Mouse (Mus musculus) forebrain, postnatal 0 days (tissue): ENCODE data around the gene Hrh2. TPM values are rescaled to one million over a fixed set of nuclear protein-coding genes. Genes with fewer than 3 reads are reported as not detected.

ENCODE experiments used
- ATAC-seq: fragments of 200-750 bp; cut with Nextera tagmentation; 2 replicates; pipeline ENCODE4 v1.8.0; 2017; ENCODE audit warnings: mild to moderate bottlenecking, moderate library complexity
- DNase-seq: peaks from one replicate; pipeline ENCODE4 v3.0.0-alpha.2; 2015
- H3K27ac ChIP-seq: fragments of 300-500 bp; sonication (generic); 2 replicates; pipeline ENCODE4 v1.5.1; 2014; ENCODE audit warnings: low read depth, mild to moderate bottlenecking, antibody characterized with exemption, low read length, moderate library complexity, mixed read lengths
- H3K27me3 ChIP-seq: fragments of 300-500 bp; sonication (generic); 2 replicates; pipeline ENCODE4 v1.6.1; 2014; ENCODE audit warnings: mild to moderate bottlenecking, low read length, mixed read lengths; ENCODE audit not compliant: insufficient read depth
- H3K36me3 ChIP-seq: fragments of 300-500 bp; sonication (generic); 2 replicates; pipeline ENCODE4 v1.6.1; 2014; ENCODE audit warnings: mild to moderate bottlenecking, moderate library complexity; ENCODE audit not compliant: insufficient read depth
- H3K4me1 ChIP-seq: fragments of 300-500 bp; sonication (generic); 2 replicates; pipeline ENCODE4 v1.6.1; 2014; ENCODE audit warnings: antibody characterized with exemption; ENCODE audit not compliant: insufficient read depth
- H3K4me2 ChIP-seq: fragments of 300-500 bp; sonication (generic); 2 replicates; pipeline ENCODE4 v1.6.1; 2014; ENCODE audit warnings: low read depth, mild to moderate bottlenecking, moderate library complexity
- H3K4me3 ChIP-seq: fragments of 300-500 bp; sonication (generic); 2 replicates; pipeline ENCODE4 v1.5.1; 2014; ENCODE audit warnings: low read depth, low read length, mixed read lengths
- H3K9ac ChIP-seq: fragments of 300-500 bp; sonication (generic); 2 replicates; pipeline ENCODE4 v1.6.1; 2014; ENCODE audit warnings: mild to moderate bottlenecking
- H3K9me3 ChIP-seq: fragments of 300-500 bp; sonication (generic); 2 replicates; pipeline ENCODE4 v1.6.1; 2016; ENCODE audit warnings: low read length
- CTCF ChIP-seq: sonication (generic); IDR thresholded peaks from 2 replicates; pipeline ENCODE4 v1.5.1; 2016; ENCODE audit warnings: antibody characterized with exemption, control low read depth, low read depth
- WGBS: fragments of 180-500 bp; shearing (Covaris S2); extraction: QIAGEN DNeasy Blood & Tissue Kit; methylation state at CpG from one replicate; pipeline ENCODE4 v1.1.7; 2014; 5-methylcytosine and 5-hydroxymethylcytosine counted together
- polyA plus RNA-seq: library from polyadenylated mRNA; unstranded; fragments of >200 nt; fragmentation: Nextera tagmentation; extraction: Ambion mirVana; gene quantifications from 2 replicates; pipeline ENCODE4 v1.2.1, GENCODE M21; 2015
- total RNA-seq: library from RNA; depleted of rRNA; stranded (reverse); fragments of >200 nt; gene quantifications from 2 replicates; pipeline ENCODE4 v1.2.3, GENCODE M21; 2014

Gene Hrh2
- total and polyA plus RNA-seq, 2 experiments from 2014 or later, result 1.3 to 2.5 TPM

DNA sequence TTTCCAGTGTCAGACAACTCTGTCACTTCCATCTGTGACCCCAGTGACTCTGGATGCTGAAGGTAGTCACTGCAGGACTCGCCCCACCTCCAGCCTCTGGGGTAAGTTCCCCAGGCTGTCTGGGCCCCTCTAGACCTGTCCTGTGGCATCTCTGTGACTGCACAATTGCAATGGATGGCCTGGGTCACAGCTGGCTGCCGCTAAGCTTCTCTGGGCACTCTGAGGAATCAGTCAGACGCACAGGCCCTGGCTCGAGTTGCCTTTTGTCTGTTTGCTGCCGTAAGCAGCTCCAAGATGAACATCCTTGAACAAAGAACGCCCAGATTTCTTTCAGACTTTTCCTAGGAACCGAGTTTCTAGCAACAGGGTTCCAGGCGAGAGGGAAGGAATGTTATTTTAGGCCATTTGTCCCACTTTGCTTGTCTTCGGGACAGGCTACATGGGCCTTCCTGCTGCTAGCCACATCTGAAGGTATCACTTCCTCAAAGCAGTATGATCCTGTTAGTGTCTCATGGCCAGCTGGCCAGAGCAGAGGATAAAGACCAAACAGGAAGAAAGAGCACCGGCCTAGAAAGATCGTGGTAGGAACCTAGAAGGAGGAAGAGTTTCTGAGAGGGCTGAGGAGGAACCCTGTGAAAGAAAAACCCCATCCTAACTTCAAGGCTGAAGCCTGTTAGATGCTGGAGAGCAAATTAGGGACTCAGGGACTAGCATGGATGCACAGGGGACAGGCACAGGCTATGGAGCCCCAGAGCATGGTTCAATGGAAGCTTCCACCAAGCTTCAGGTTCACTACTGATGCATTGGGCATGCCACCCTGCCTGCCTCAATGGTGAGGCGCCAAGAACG, 31.2 kb downstream of the Hrh2 start:
- Histone ChIP-seq H3K4me1 (no peaks in the 10 kb centered on the region), H3K9me3 (no peaks in the 10 kb centered on the region), H3K9ac (no peak overlapping the region), H3K4me2 (no peak overlapping the region), H3K27ac (no peak overlapping the region), H3K4me3 (no peak overlapping the region), H3K27me3 (no peaks in the 10 kb centered on the region), H3K36me3 (no peaks in the 10 kb centered on the region)
- ATAC-seq, result no peak
- 39% methylated on average over 13 of the region's 13 CpGs for WGBS
- no peak for DNase-seq
- TF ChIP-seq CTCF, result no peak

DNA sequence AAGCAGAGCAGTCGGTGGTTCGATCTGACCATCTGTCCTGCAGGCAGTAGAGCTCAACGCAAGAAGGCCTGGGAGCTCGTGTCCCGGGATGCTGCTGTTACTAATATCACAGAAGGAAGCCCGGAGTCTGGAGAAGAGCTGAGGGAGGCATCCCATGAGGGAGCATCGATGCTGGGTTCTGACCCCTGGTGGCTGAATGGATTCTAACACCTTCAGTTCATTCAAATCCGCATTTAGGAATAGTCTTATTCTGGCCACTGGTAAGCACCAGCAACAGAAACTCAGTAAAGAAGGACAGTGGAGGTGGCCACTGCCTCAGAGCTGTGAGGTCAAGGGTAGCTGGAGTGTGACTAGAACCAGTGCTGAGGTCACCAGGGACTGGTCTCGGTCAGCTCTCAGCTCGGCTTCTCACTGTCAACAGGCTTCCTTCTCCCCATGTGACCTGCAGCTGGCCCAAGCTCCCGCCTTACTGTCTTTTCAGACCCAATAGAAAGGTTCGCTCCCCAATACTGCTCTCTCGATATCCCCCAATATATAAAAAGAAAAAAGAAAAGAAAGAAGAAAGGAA, 36.1 kb downstream of the Hrh2 start:
- DNase-seq (peak; percentile 79), ATAC-seq (peak; percentile 84)
- Histone ChIP-seq H3K27ac (no peak overlapping the region), H3K27me3 (no peaks in the 10 kb centered on the region; the same call in 1 of the 2 replicates), H3K9ac (no peak overlapping the region), H3K36me3 (no peaks in the 10 kb centered on the region), H3K4me3 (no peak overlapping the region), H3K9me3 (no peaks in the 10 kb centered on the region), H3K4me2 (no peak overlapping the region), H3K4me1 (no peaks in the 10 kb centered on the region)
- peak; percentile 80 for TF ChIP-seq CTCF
- WGBS, result 31% methylated on average over 13 of the region's 13 CpGs

DNA sequence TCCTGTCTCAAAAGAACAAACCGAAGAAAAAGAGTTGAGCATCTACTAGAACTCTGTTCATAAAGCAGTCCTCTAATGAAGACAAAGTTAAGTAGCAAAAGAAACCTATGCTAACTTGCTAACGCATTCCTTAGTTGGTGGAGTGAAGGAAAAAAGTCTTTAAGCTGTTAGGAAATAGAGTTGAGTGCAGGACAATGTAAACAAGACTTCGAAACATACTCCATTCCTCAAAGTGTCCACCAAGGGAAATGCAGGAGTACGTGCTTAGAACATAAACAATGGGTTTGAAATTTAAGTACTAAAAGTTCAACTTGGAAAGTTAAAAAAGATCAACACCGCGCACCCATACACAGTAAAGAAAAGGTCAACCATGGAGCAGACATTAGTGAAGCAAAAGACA, 38.2 kb downstream of the Hrh2 start:
- Histone ChIP-seq H3K9ac (no peak overlapping the region), H3K4me1 (no peaks in the 10 kb centered on the region), H3K4me3 (no peak overlapping the region), H3K27ac (no peak overlapping the region), H3K9me3 (no peaks in the 10 kb centered on the region), H3K36me3 (no peaks in the 10 kb centered on the region), H3K27me3 (no peaks in the 10 kb centered on the region; the same call in 1 of the 2 replicates), H3K4me2 (no peak overlapping the region)
- no peak for TF ChIP-seq CTCF
- DNase-seq (no peak), ATAC-seq (no peak)
- 92% methylated on average over 6 of the region's 6 CpGs for WGBS

DNA sequence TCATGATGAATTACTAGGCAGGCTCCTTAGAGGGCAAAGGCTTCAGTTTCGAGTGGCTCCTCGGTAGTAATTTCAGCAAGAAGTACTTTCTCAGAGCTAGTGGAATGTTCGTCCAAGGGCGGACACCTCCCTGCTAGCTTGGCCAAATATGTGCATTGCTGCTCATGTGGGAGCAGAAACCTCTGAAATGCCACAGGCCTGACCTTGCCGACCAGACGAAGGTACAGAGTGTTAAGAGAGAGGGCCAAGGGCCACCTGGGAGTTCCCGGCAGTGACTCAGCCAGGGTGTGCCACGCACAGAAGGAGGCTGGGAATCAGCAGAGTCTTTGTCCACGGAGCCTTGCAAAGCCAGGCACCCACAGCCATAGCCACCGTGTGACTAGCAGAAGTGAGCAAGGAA, 39.9 kb downstream of the Hrh2 start:
- no peak overlapping the region for H3K9ac ChIP-seq
- WGBS, result 83% methylated on average over 10 of the region's 10 CpGs
- DNase-seq (no peak), ATAC-seq (no peak)
- H3K36me3 ChIP-seq, result no peaks in the 10 kb centered on the region
- no peaks in the 10 kb centered on the region for H3K4me1 ChIP-seq
- no peaks in the 10 kb centered on the region for H3K9me3 ChIP-seq
- no peak overlapping the region for H3K4me3 ChIP-seq
- no peak overlapping the region for H3K27ac ChIP-seq
- H3K4me2 ChIP-seq, result no peak overlapping the region
- no peak for TF ChIP-seq CTCF
- H3K27me3 ChIP-seq, result no peaks in the 10 kb centered on the region; the same call in 1 of the 2 replicates

DNA sequence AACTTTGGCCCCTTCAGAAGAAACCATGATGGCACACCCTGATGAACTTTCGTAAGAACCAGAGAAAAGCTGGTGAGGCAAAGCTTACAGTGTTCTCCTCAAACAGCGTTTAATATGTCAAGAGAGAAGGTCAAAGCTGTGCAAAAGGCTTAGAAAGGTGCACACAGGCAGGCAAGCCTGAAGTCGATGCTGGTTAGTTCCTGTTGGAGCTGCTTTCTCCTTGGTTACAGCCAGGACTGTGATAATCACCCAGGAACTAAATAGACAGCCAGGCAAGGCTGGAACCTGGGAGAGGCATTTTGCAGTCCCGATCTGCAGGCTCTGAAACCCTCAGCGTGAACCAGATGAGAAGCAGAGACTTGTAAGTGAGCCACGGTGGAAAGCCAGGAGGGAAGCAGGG, 45.6 kb downstream of the Hrh2 start:
- TF ChIP-seq CTCF, result no peak
- Histone ChIP-seq H3K4me1 (no peaks in the 10 kb centered on the region), H3K4me3 (no peak overlapping the region), H3K9me3 (no peaks in the 10 kb centered on the region), H3K27ac (no peak overlapping the region), H3K9ac (no peak overlapping the region), H3K36me3 (no peaks in the 10 kb centered on the region), H3K4me2 (no peak overlapping the region), H3K27me3 (no peaks in the 10 kb centered on the region)
- ATAC-seq (no peak), DNase-seq (no peak)
- WGBS, result 67% methylated on average over 6 of the region's 6 CpGs

DNA sequence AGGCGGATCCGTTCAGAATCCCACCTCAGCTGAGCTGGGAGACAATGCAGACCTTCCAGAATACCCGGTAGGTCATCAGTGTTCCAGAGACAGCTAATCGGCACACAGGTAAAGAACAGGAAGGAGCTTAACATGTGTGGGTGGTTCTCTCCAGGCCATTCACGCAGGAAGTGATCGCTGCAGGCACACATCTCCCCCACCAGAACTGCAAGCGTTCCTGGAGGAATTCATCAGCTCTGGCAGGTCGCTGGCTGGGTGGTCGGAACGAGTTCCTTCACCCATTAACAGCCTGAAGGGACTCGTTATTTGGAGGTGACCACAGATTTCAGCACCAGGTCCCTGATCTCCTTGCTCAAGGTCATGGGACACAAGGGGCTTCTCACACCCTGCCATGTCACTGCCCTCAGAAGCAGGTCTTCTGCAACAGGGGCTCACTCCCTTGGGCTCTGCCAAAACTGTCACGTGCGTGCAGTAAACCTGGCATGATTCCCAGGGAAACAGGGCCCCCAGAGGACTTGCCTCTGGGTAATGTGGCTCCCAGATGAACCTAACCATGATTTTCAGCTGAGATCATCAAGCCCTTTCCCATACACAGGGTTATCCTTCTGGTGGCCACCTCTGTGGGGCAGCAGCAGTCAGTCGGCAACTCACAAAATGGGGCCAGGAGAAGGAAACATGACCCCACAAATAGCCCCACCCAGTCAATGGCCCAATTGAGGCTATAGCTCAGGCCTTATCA, 46.8 kb downstream of the Hrh2 start:
- H3K4me2 ChIP-seq, result no peak overlapping the region
- no peaks in the 10 kb centered on the region for H3K36me3 ChIP-seq
- H3K9me3 ChIP-seq, result no peaks in the 10 kb centered on the region
- H3K27ac ChIP-seq, result no peak overlapping the region
- H3K4me1 ChIP-seq, result no peaks in the 10 kb centered on the region
- 41% methylated on average over 14 of the region's 14 CpGs for WGBS
- H3K27me3 ChIP-seq, result no peaks in the 10 kb centered on the region
- no peak for TF ChIP-seq CTCF
- H3K9ac ChIP-seq, result no peak overlapping the region
- no peak for ATAC-seq
- no peak for DNase-seq
- no peak overlapping the region for H3K4me3 ChIP-seq

DNA sequence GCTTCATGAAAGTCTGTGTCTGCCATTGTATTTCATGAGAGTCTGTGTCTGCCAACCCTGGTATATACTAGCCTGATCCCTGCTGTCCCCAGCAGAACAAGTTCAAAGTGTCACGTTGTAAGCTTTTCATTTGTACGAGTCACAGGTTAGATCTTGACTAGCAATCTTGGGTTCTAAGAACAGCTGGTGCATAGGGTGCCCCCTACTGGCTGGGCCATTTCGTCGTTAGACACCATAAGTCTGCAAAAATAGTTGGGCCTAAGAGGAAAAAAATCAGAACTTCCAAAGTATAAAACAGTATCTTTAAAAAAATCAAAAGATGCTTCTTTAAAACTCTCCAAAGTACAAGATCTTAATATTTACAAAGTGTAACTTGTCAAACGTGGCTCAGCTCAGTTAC, 50.5 kb downstream of the Hrh2 start:
- no peaks in the 10 kb centered on the region for H3K27me3 ChIP-seq
- ATAC-seq (no peak), DNase-seq (no peak)
- H3K9ac ChIP-seq, result no peak overlapping the region
- 67% methylated on average over 5 of the region's 5 CpGs for WGBS
- no peaks in the 10 kb centered on the region for H3K36me3 ChIP-seq
- TF ChIP-seq CTCF, result peak; percentile 28
- no peak overlapping the region for H3K4me3 ChIP-seq
- H3K4me1 ChIP-seq, result no peaks in the 10 kb centered on the region
- H3K27ac ChIP-seq, result no peak overlapping the region
- no peak overlapping the region for H3K4me2 ChIP-seq
- no peaks in the 10 kb centered on the region for H3K9me3 ChIP-seq
